Mouse (Mus musculus): Measurements from ENCODE around the gene Ptpn22.

DNA sequence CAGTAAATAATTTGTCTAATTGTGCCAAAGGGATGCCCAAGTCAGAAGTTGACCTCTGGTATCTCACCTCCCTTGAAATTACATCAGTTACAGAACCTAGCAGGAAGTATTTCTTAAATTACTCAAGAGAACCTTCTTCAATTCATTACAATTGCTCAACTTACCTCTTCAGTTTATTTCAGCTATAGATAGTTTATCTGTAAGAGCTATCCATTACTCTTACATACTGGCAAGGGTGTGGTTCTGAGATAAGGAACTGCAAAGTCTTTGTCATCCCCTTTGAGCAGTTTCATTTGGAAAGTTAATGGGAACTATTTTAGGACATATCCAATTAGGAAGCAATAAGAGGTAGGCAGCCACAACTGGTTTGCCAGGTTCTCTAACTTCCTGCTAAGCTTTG is 27.2 kb upstream of the Ptpn22 start, which contains the start of gene Bcl2l15:
- TF ChIP-seq POLR2A (IDR thresholded peaks at IDR 0.05; ENCODE audit: extremely low read depth, insufficient read depth, low read length) (no peak), CTCF (IDR thresholded peaks at IDR 0.05; ENCODE audit: low read depth, low read length) (no peak)

Measured in liver, adult 2 months (tissue).